Mouse (Mus musculus) right cerebral cortex, postnatal 36 days (tissue): ENCODE data around the gene Tnnc2.
A peak's percentile ranks its signal among the peaks of the same experiment; 100 is the strongest.
"Not testable (repeated sequence)": the region's sequence is repeated elsewhere in the genome, so short reads cannot be mapped to it uniquely, and the experiment has no call there.

ENCODE experiments used
- DNase-seq, 2 experiments: peaks; one replicate each; pipeline ENCODE4 v3.0.0; 2022; ENCODE audit warnings: low spot score in 2 of 2, mixed read lengths in 1 of 2

Tnnc2 gene

GRCm38 (mm10) chr2:164779481-164780086, at the start of gene Tnnc2:
Tnnc2 (minus strand) TSS chr2:164779967.
- DNase-seq = no peak

DNA sequence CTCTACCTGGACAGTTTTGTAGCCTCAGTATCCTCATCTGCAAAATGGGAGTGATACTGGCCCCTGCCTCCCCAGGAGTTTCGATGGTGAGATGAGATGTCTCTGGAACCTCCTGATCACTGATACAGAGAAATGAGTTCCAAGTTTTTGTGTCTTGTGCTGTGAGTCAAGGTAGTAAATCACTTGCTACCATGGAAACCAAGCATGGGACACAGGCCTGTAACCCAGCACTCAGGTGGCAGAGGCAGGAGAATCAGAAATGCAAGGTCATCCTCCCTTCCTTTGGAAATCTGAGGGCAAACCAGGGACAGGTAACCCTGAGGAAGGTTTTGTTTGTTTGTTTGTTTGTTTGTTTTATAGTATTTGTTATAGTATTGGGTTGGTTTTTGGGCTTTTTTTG, 49.3 kb upstream of the Tnnc2 start:
- DNase-seq = no peak

DNA sequence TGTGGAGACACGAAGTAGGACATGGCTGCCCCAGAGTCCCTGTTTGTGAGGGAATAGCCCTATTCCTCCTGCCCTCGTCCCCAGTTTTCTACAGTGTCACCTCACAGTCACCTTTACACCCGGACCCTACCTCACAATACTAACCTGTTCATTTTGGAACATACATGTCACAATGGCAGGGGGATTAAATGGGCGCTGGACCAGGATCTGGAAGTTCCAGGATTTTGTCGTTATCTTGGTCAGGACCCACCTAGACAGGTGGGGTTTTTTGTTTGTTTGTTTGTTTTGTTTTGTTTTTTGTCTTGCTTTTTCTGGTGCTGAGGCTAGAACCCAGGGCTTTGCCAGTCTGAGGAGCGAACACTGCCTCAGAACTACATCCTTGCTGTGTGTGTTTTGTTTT, 48.7 kb upstream of the Tnnc2 start, which contains the start of gene Spata25:
TSS of gene Spata25 (minus strand) at position 101 of the 400 bp plus-strand sequence.
- DNase-seq = no peak

- no peak for DNase-seq
Observed at GRCm38 (mm10) chr2:164827146-164827850, 47.5 kb upstream of the Tnnc2 start.

GRCm38 (mm10) chr2:164825521-164825920, 45.8 kb upstream of the Tnnc2 start:
- no peak for DNase-seq

DNA sequence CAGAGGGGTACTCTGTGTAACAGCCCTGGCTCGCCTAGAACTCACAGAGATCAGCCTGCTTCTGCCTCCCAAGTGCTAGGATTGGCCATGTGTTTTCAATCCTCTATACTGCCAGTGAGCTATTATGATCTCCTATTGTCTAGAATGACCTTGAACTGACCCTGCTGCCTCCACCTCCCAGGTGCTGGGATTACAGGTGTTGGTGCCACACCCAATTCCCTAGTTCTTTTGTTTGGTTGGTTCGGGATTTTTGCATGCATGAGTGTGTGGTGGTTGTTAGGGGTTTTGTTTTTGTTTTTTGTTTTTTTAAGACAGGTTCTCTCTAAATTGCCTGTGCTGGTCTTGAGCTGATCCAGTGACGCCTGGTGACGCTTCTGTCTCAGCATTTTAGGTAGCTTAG, 44.2 kb upstream of the Tnnc2 start:
- no peak for DNase-seq

DNA sequence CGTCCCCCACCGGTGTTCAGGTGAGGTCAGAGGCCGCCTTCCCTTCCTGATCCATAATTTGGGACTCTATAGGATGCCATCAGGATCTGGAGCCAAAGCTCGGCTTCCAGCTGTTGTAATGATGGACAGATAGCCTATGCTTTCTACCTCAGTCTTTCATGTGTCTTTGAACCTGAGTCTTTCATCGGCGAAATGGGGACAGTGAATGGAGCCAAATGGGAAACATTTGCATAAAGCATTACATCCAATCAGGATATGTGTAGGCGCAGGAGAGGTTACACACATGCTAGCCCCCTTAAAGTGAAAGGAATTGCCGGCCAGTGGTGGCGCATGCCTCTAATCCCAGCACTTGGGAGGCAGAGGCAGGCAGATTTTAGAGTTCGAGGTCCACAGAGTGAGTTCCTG, 43.4 kb upstream of the Tnnc2 start:
- DNase-seq = peak in 1 of 2 experiments; percentile 28

DNA sequence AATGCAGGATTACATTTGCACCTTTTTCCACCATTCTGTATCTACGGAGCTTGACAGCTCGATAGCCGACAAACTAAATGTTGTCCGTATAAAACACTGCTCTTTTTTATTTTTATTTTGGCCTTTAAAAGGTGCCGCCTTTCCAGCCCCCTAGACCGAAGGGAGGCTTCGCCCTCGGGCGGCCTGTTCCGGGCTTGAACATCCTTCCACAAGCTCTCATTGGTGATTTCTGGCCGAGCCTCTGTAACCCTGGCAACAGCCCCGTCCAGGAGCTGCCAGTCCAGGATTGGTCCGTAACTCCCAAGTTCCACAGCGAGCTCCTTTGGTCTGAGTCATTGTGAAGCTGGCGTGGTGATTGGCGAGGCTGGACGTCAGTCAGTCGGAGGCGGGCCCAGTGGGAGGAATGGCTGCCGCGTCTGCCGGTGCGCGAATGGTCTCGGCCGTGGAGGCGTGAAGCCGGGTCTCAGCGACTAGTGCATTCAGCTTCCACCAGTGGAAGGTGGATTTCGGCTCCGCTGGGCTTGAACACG, 42.9 kb upstream of the Tnnc2 start, which contains the start of gene Zswim1:
TSS of gene Zswim1 (plus strand) at position 51 of the 530 bp plus-strand sequence.
- peak; percentile 99 for DNase-seq

DNA sequence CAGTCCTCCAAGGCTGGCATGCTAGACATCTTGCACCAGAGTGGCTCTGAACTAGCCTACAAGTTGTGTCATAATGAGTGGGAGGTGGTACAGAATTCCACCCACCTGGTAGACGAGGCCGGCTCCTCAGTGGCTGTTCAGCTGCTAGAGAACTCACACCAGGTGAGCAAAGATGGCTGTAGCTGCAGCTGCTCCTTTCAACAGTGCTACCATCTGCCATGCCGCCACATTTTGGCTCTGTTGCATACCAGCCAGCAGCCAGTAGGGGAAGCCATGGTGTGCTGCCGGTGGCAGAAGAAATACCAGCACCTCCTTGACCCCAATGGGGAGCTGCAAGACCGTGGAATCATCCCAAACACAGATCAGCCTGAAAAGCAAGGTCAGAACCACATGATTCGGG, 41.3 kb upstream of the Tnnc2 start:
- DNase-seq = no peak

GRCm38 (mm10) chr2:164817703-164818102, 37.9 kb upstream of the Tnnc2 start:
- no peak for DNase-seq

- no peak for DNase-seq
Observed at GRCm38 (mm10) chr2:164817206-164817605, 37.4 kb upstream of the Tnnc2 start.

- DNase-seq = no peak
Observed at GRCm38 (mm10) chr2:164815821-164816220, 36.1 kb upstream of the Tnnc2 start.

GRCm38 (mm10) chr2:164815348-164815747, 35.6 kb upstream of the Tnnc2 start:
- DNase-seq = no peak

DNA sequence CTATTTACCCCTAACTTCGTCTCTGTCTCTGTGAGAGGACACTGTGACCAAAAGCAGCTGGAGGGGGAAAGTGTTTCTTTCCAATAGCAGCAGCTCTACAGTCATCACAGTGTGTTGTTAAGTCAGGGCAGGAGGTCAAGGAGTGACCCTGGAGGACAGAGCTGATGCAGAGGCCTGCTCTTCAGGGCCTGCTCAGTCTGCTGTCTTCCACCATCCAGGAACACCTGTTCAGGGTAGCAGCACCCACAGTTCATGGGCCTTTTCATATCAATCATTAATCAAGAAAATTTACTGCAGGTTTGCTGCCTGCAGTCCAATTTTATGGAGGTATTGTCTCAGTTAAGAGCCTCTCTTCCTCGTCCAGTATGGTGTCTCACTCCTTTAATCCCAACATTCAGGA, 33.8 kb upstream of the Tnnc2 start:
- DNase-seq = no peak

DNA sequence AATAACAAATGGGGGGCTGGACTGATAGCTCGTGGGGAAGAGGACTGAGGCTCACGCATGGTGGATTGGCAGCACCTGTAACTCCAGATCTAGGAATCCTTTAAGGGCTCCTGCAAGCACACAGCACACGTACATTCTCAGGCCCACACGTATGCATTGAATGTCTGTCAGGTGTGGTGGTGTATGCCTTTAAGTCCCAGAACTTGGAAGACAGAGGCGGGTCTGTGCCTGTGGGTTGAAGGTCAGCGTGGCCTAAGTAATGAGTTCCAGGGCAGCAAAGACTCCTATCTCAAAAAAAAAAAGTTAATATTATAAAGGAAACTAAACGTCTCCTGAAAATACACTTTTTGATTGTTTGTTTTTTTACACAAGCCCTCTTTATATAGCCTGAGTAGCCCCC, 26.8 kb upstream of the Tnnc2 start:
- DNase-seq = no peak

GRCm38 (mm10) chr2:164805332-164805718, 25.6 kb upstream of the Tnnc2 start:
- DNase-seq = no peak

- peak; percentile 96 to 97 for DNase-seq
Observed at GRCm38 (mm10) chr2:164804533-164805331, 25.0 kb upstream of the Tnnc2 start, which contains the start of the genes Acot8 and Zswim3. Acot8 (minus strand) TSS chr2:164804882. Zswim3 (plus strand) TSS chr2:164805098.

DNA sequence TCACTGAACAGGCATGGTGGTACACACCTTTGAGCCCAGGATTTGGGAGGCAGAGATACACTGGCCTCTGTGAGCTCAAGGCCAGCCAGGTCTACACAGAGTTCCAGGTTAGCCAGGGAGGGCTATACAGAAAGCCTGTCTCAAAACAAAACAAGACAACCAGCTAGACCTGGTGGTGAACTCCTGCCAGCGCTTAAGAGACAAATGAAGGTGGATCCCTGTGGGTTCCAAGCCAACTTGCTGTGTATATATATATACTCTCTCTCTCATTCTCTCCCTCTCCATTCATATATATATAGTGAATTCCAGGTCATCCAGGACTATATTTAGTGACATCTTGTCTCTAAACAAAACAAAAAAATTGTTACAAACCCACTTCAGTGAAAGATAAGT, 24.1 kb upstream of the Tnnc2 start:
- DNase-seq = no peak

DNA sequence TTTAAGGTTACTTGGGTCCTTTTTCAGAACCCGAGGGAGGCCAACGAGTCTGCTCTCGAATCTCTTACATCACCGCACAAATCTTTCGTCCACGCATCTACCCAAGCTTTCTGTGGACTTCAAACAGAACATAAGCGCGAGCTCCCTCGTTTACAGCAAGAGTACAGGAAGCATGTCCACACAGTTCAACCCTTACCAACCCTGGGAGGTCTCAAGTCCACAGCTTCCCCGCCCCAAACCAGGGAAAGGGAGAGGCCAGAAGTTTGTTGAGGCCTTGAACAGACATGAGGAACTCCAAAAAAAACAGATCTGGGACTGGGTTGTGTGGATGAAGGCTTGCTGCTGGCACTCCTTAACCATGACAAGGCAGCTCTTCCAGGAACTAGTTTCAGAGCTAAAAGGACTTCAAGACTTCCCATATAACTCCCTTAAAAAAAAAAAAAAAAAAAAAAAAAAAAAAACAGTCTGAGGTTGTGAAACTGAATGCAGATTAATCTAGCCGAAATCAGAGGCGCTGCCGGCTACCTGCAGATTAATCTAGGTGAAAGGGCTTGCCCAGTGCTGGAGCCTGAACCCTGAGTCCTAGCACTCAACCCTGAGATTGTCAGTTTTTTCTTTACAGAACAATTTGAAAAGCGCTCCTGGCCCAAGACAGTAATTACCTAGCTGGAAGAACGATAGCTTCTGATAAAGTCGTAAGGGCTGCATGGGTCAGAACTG, 23.6 kb upstream of the Tnnc2 start:
- no peak for DNase-seq

GRCm38 (mm10) chr2:164800252-164801004, 20.7 kb upstream of the Tnnc2 start:
- no peak for DNase-seq

DNA sequence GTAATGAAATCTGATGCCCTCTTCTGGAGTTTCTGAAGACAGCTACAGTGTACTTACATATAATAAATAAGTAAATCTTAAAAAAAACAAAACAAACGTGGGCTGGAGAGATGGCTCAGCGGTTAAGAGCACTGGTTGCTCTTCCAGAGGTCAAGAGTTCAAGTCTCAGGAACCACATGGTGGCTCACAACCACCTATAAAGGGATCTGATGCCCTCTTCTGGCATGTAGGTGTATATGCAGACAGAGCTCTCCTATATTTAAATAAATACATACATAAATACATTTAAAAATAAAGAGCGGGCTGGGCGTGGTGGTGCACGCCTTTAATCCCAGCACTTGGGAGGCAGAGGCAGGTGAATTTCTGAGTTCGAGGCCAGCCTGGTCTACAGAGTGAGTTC, 18.8 kb upstream of the Tnnc2 start:
- DNase-seq = not testable (repeated sequence)
